In the genomic region with DNA sequence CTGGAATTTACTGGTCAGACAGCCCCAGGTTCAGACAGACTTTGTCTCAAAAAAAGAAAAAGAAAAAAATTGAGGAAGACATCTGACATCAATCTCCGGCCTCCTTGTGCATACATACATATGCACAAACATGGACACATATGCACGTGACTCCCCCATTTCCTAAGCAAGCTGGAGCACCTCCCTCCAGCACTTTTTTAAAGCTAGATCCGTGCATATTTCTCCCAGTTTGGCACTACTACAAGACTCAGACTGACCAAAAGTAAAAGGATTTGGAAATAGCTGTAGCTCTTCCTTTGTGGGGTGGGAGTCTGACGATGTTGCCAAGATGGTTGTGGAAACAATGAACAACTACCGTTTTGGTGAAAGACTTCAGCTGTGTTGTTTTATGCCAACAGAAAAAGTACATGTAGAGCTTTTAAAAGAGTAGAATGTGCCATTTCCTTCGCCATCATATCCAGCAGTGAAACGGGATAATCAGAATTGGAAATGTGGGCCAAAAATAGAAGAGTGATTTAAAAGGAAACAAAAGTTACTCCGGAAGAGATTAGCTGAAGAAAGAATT, we compare ENCODE assay signal across 11 mouse cellular contexts. TPM values are rescaled to one million over a fixed set of nuclear protein-coding genes. Genes with fewer than 3 reads are reported as not detected.
DNase-seq lines count a peak whose midpoint lies in the region; ATAC-seq and TF ChIP-seq lines count a peak whose summit lies in the region.
"Had no signal": no experiment of that assay in that cellular context is flagged by ENCODE, and none has a peak within 500 bp of the region (broad histone marks: within the 10 kb centered on the region; RNA-seq: fewer than 3 reads in every experiment).

No protein-coding gene starts in this region.

- no peak for TF ChIP-seq EP300 in lung, postnatal 0 days (IDR thresholded peaks at IDR 0.05)

- intact Hi-C loops in heart, postnatal 25 days (cut with DNase I): no loop called here

- no peaks in the 10 kb centered on the region for H3K9me3 ChIP-seq in heart, embryonic 12.5 days (replicated peaks)
- H3K9me3 ChIP-seq in lung, postnatal 0 days (ENCODE audit: low read length): no peaks in the 10 kb centered on the region
- H3K9me3 ChIP-seq in heart, embryonic 16.5 days (replicated peaks; ENCODE audit: control insufficient read depth, low read length): no peaks in the 10 kb centered on the region

- peaks cover 4% of the 10 kb centered on the region for H3K36me3 ChIP-seq in heart, embryonic 12.5 days
- no peaks in the 10 kb centered on the region for H3K36me3 ChIP-seq in lung, postnatal 0 days (ENCODE audit: insufficient read depth, low read length)
- peaks cover 3% of the 10 kb centered on the region for H3K36me3 ChIP-seq in heart, embryonic 16.5 days (ENCODE audit: control insufficient read depth, insufficient read depth)

- DNase-seq in heart, postnatal 25 days (ENCODE audit: low spot score): no peak
- DNase-seq in lung, postnatal 0 days (ENCODE audit: low spot score): peak; percentile 80
- no peak for DNase-seq in lung, postnatal 25 days (ENCODE audit: low spot score)
- no peak for DNase-seq in spleen, adult 18-20 months
- no peak for DNase-seq in cerebellum, adult 9-10 months
- DNase-seq: adrenal gland, postnatal 10 days; cerebellum, adult 18-20 months; right cerebral cortex, postnatal 14 days had no signal

- H3K4me1 ChIP-seq in heart, embryonic 12.5 days (replicated peaks): peaks cover 12% of the 10 kb centered on the region; the same call in 1 of the 2 replicates
- H3K4me1 ChIP-seq in lung, postnatal 0 days (ENCODE audit: insufficient read depth, low read depth, low read length): no peaks in the 10 kb centered on the region
- no peaks in the 10 kb centered on the region; the same call in none of the 2 replicates for H3K4me1 ChIP-seq in heart, embryonic 16.5 days (ENCODE audit: control insufficient read depth, insufficient read depth, low read length)

- no peak overlapping the region for H3K9ac ChIP-seq in heart, embryonic 12.5 days
- H3K9ac ChIP-seq in lung, postnatal 0 days (replicated peaks; ENCODE audit: low read depth): no peak overlapping the region
- H3K9ac ChIP-seq in heart, embryonic 16.5 days (ENCODE audit: low read length): no peak overlapping the region
- H3K9ac ChIP-seq: liver, embryonic 14.5 days had no signal

- ATAC-seq in heart, embryonic 12.5 days (ENCODE audit: insufficient number of reproducible peaks, low FRiP score): no peak
- peak; percentile 55 for ATAC-seq in lung, postnatal 0 days
- ATAC-seq in heart, embryonic 16.5 days (replicated peaks; ENCODE audit: extremely low read depth, insufficient read depth, low FRiP score): no peak

- WGBS in heart, embryonic 12.5 days: 57% methylated on average over 8 of the region's 8 CpGs
- 54% methylated on average over 8 of the region's 8 CpGs for WGBS in lung, postnatal 0 days
- WGBS in heart, embryonic 16.5 days: 51% methylated on average over 8 of the region's 8 CpGs

- no peak overlapping the region for H3K4me2 ChIP-seq in heart, embryonic 12.5 days
- no peak overlapping the region for H3K4me2 ChIP-seq in lung, postnatal 0 days (replicated peaks; ENCODE audit: low read depth, low read length)
- H3K4me2 ChIP-seq in heart, embryonic 16.5 days (ENCODE audit: low read depth, low read length): no peak overlapping the region

- H3K4me3 ChIP-seq in heart, embryonic 12.5 days: no peak overlapping the region
- H3K4me3 ChIP-seq in lung, postnatal 0 days (ENCODE audit: low read depth, low read length): no peak overlapping the region
- no peak overlapping the region for H3K4me3 ChIP-seq in heart, embryonic 16.5 days (ENCODE audit: low read length)

- H3K27ac ChIP-seq in heart, embryonic 12.5 days (ENCODE audit: poor library complexity, severe bottlenecking): peak overlapping the region; percentile 33
- peak overlapping the region; percentile 51 for H3K27ac ChIP-seq in lung, postnatal 0 days (ENCODE audit: low read length)
- peak overlapping the region; percentile 60 for H3K27ac ChIP-seq in heart, embryonic 16.5 days (ENCODE audit: low read length)
- H3K27ac ChIP-seq: liver, embryonic 14.5 days had no signal

- TF ChIP-seq CTCF in lung, postnatal 0 days (IDR thresholded peaks at IDR 0.05): no peak

- no peaks in the 10 kb centered on the region for H3K27me3 ChIP-seq in heart, embryonic 12.5 days (replicated peaks)
- H3K27me3 ChIP-seq in lung, postnatal 0 days (replicated peaks; ENCODE audit: insufficient read depth, low read length): no peaks in the 10 kb centered on the region
- H3K27me3 ChIP-seq in heart, embryonic 16.5 days (ENCODE audit: control insufficient read depth, insufficient read depth, low read length): no peaks in the 10 kb centered on the region

RNA-seq across cellular contexts. Expression of a gene that starts 28.7 kb away (rescaled TPM):
- 20.3 and 20.5 TPM in 2 replicates for polyA plus RNA-seq in heart, embryonic 12.5 days (2016; fragmentation: Nextera tagmentation; extraction: Ambion mirVana)
- 10 to 100 TPM; 74.7 to 84.6 TPM for total RNA-seq in heart, postnatal 25 days (2021)
- polyA plus RNA-seq in lung, postnatal 0 days (2015; fragmentation: Nextera tagmentation; extraction: Ambion mirVana): 26.6 and 30.7 TPM in 2 replicates
- 31.1 and 32.9 TPM in 2 replicates for polyA plus RNA-seq in heart, embryonic 16.5 days (2015; fragmentation: Nextera tagmentation; extraction: Ambion mirVana)
